Mouse (Mus musculus) B cell, adult 2 months (primary cell): Measurements from ENCODE around the gene Foxp4.

Experiments used
- DNase-seq, 2 experiments: peaks; one replicate each; pipeline ENCODE4 v3.0.0; 2022

Foxp4 gene

DNA sequence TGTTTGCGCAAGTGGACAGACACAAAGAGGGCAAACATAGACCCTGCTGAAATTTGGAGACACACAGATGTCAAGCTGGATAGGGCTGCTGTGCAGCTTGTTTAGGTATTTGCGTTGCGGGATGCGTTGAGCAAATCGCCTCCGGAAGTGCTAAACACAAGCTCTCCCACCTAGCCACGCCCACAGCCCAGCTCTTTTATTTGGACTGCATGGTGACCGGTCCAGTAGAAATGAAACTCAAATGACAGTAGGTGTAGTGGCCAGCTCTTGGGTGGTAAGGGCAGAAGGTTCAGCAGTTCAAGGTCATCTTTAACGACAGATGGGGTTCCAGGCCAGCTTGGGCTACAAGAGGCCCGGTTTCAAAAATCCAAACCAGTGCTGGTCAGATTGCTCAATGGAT, 1.5 kb upstream of the Foxp4 start:
- DNase-seq = no peak

DNA sequence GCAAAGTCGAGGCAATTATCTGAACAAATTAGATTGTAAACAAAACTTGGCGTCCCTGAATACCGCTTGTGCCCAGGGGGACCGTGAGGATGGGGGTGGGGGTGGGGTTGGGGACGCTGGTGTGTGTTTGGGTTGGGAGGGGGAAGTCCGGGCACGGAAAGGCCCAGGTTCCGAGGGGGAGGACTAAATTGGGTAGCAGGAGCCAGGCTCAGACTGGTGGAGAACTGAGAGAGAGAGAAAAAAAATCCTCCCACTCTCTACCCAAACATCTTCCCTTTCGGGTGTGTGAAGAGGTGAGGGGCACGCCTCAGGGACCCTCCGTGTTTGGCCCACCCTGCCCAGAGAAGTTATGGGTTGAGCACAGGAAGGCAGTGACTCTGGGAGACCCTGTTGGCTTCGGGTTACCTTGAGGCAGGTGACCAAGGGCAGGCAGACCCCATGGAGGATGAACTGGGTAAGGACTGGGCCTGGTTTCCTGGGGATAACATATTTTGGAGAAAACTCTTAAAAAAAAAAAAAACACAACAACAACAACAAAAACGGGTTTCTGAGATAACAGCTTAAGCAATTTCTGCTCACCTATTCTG, 988 bp upstream of the Foxp4 start:
- no peak for DNase-seq

DNA sequence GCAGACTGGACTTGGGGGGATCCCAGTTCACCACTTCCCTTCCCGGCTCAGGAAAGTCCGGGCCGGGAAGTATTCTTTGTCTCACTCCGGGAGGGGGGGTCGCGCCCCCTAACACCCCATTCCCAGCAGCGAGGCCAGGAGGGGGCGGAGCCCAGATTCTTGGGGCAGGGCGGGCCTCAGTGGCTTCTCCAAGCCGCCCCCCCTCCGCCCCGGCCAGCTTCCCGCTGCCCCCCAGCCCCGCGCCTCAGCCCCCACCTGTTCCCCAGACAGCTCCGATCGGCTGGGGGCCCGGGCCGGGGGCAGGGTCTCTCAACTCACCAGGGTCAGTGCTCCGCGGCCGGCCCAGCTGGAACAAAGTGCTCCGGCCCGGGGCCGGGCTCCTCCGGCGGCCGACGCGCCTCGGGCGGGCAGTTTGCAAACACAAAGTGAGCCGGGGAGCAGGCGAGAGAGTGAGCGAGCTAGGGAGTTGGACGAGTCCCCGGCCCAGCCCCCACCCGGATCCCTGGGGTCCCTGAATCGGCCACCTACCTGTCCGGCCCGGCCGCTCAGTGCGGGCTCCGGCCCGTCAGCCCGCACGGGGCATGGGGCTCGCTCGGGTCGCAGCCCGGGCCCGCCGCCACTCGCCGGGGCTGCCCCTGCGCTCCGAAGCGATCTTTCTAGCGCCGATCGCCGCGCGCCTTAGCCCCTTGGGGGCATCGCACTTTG, 615 bp downstream of the Foxp4 start:
- DNase-seq = peak; percentile 52 to 54

DNA sequence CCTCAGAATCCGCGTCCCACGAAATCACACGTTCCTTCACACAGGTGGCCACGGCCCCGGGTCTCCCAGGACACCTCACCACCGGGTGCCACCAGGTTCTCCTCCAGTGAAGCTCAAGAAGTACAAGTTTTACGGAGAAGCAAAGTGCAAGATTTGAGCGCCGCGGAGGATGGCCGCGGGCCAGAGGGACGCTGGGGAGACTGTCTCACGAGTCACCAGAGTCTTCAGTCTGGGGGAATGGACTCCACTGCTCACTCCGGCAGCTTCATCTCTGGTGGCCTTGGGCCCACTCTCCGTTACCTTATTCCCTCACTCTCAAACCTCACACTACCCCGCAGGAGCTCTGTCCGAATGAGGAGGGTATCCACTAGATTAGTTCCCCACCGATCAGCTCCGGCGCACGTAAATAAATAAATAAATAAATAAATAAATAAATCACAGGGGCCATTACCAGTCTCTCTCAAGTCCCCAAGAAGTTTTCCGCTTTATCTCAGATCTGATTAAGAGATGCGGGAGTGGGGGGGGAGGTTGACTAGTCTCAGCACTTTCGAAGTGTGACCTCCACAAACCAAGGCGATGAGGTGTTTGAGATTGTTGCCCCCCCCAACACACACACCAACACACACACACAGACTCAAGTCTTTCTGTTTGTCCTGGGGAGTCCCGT, 1.3 kb downstream of the Foxp4 start:
- DNase-seq = peak; percentile 42 to 52

DNA sequence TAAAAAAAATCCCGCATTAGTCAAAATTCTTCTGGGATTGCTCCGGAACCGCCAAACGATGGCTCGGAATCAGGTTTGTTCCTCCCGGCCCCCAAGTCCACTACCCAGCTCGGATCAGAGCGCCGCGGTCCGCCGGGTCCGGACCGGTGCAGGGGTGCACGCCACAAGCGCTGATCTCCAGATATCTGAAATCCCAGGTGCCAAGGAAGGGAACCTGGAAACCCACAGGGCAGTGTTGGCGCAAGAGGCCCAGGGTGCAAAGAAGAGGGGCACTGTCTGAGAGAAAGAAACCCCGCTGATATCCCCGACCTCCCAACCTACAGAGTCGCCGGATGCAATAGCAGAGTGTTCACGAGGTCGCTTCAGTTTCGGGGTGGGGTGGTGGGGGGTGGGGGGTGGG, 1.9 kb downstream of the Foxp4 start:
- DNase-seq = peak in 1 of 2 experiments; percentile 20

DNA sequence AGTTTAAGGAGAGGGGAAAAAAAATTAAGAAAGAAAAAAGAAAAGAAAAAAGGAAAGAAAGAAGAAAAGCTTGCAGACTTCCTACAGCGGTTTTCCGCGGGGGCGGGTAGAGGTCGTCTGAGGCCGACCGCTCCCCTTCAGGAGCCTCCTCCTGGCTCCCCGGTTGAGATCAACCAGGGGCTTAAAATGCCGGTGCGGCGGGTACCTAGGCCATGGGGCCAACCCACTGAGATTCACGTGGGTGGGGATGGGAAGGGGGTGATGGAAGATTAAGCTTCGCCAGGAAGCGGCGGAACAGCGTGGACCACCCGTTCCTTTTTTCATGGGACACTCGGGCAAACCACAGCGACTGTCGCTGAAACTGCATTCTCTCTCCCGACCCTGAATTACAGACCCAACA, 2.3 kb downstream of the Foxp4 start:
- peak; percentile 12 to 24 for DNase-seq

DNA sequence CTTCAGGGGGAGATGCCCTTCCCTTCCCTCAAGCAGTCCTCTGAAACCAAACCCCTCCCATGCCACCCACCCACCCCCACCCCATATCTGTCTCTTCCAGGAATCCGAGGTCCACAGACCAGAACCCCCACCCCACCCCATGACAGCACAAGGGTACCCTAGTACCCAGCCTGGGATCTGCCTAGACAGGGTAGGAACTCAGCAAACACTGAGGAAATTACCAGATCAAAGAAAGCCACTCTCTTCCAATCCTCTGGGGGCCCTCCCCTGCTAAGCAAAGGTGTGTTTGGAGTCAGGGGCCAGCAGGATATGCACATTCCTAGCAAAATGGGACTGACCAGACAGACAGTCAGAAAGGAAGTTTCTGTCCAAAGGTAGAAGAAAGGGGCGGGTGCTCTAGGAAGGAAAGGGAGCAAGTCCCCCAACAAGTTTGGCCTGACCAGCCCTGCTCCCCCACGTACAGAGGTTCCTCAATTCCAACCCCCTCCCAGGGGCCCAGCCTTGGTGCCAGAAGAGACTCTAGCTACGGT, 3.2 kb downstream of the Foxp4 start:
- peak; percentile 24 to 27 for DNase-seq

DNA sequence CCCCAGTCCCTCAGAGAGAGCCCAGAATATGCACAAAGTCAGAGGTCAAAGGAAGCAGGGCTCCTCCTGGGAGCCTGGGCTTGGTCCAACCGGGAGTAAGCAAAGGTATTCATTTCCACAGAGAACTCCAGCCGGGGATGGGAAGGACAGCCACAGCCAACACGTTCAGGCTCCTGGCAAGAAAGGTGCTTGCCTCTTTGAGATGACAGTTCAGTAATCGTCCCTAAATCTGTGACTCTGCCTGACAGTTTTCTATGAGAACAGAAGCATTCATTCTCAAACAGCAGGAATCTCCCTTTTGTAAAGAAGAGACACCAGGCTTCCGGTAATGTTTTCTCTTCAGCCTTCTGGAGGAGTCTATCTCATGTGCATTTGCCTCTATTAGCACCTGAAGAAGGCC, 4.6 kb downstream of the Foxp4 start:
- DNase-seq = no peak

DNA sequence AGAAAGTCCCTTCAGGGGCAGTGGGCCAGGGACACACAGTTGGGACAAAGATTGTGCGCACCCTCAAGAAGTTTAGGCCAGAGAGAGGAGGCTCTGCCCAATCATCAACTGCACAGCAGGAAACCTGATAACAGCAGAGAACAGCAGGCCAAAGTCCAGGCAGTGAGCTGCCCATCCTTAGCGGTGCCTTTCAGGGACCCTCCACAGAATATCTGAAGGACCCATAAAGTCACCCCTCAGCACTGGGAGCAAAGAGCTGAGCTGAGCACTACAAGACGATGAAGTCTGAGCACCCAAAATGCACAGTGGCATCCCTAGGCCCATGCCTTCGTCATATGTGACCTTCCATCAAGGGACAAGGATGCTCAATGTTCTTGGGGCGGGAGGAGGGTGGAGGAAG, 6.5 kb downstream of the Foxp4 start:
- DNase-seq = no peak

DNA sequence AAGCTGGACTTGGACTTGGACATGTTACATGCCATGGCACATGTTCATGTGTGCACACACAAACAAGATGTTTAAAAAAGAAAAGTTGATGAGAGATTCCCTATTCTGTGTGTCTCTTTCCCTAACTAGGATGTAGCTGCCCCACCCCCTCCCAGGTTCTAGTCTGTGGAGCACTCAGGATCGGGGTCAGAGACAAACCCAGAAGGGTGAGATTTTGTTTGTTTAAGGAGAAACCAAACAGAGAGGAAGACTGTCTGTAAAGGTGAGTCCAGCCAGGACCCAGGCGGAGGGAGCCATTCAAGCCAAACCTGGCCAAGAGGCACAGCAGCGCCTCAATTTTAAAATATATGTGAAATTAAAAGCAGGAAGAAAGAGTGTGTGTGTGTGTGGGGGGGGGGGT, 7.2 kb downstream of the Foxp4 start:
- DNase-seq = no peak

DNA sequence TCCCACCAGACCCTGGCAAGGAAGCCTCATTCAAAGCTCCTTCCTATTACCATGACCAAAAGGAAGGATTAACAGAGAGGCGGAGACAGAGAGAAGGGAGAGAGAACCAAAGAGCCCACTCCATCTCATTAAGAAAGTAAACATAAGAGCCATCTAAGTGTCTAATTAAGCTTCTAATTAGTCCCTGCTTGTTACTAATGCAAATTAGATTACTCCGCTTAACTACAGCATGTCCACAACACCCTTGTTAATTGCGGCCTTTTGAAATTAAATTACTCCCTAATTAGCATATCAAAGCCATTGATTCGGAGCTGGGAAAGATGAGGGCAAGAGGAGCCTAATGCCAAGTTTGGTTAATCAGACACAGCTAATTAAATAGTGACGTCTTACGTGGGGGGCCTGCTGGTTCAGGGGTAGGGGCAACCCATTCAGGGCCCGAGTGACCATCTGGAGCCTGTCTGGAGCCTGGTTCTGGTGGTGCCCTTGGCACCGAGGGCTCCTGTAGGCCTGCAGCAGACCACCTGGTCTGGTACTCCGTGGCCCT, 9.7 kb downstream of the Foxp4 start:
- DNase-seq = no peak

DNA sequence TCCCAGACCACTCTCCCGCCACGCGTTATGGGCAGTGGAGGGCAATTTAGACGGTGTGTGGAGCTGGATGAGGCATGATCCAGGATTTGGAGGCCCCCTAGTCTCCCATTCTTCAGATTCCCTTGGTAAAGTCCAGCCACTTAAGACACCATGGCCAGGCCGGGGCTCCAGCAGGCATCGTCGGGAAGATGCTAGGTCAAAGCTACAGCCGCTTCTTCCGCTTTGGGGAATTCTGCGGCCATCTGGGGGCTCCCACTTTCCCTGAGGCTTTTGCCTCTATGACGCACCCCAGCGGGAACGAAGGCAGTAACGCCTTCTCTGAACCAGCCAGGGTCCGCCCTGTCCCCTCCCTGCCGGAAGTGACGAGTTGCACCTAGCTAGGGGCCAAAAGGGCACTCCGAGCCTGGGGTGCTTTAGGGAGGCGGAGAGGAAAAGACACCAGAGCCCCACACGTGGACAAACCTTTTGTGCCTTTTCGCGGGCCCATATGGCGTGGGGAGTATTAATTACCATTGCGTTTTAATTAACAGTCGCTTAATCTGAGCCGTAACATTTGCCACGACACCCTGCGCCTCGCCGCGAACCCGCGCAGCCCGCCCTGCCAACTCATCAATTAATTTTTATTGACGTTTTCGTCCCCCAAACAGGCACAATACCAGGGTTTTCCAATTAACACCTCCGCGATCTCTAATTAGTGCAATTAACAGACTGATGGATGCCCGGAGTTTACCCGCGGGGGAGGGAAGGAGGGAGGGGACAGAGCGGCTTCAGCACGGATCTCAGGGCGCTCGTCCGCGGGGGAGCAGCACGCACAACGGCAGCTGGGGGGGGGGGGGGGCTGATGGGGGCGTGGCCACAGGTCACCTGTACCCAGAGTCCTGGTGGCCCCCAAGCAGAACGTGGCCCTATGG, 15.1 kb downstream of the Foxp4 start:
- DNase-seq = peak; percentile 79 to 80

DNA sequence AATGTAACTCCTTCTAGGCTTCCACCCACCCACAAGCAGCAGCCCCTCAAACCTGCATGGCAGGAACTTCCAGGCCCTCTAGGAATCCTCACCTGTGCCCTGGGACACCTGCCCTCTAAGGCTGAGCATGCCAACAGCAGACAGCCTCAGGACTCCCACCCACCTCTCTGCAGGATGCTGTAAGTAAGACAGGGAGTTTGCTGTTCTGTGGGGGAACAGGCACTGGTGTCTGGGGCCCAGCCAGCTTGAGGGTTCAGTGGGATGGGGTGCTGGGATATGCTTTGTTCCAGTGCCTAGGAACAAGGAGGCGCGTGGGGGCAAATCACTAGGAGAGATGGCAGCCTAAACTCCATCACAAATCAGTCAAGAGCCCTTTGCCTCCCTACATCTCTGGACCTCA, 16.4 kb downstream of the Foxp4 start:
- DNase-seq = no peak

DNA sequence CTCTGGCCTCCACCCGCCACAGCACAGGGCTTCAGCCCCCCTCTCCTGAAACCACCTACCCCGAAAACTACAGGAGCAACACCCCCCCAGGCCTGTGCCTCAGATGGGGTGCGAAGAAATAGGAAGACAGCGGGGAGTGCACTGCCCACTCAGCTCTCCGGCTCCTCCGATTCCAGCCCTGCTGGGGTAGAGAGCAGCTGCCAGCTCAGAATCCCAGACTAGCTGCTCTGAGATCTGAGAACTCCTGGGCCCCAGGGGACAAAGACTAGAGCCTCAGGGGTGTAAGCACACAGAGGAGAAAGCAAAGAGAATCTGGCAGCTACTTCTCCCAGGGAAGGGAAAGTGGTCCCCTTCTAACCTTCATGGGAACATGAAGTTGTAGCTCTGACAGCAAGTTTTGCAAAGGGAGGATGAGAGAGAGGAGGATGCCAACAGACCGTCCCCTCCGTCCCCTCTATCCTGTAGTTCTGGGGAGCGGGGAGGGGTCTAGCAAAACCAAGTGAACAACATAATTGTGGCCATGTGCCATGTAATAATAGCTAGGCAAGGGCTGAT, 17.0 kb downstream of the Foxp4 start:
- DNase-seq = no peak

DNA sequence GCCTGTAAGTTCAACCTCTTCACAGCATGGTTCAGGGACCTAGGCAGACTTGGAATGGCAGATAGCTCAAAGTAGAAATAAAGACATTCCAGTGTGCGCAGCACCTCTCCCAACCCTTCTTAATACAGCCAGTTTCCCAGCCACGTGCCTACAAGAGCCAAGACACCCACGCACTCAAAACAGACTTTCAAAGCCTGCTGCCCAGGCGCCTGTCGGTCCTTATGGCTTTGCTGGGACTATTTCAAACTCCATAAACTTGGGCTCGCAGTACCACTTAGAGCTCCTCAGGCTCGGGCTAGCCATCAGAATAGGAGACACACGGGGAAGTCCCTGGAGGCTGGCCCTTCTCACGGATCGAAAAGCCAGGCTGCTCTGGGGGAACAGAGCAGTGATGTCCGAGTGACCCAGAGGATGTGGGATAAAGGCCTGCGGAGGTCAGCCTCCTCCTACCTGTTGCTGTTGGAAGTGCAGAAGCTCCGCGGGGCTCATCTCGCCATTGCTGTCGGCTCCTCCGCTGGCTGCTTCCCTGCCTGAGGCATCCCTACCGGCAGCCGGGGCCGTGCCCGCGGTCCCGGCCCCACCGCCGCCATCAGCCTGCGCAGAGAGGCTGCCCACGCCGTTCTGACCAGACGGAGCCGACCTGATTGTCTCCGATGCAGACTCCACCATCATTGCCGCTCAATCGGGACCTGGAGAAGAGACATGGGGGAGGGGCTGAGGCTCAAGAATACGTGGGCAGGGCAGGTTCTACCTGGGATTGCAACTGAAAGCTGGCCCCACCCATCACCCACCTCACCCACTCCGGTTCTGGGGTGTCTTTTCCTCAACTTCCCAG, 20.4 kb downstream of the Foxp4 start:
- DNase-seq = no peak

DNA sequence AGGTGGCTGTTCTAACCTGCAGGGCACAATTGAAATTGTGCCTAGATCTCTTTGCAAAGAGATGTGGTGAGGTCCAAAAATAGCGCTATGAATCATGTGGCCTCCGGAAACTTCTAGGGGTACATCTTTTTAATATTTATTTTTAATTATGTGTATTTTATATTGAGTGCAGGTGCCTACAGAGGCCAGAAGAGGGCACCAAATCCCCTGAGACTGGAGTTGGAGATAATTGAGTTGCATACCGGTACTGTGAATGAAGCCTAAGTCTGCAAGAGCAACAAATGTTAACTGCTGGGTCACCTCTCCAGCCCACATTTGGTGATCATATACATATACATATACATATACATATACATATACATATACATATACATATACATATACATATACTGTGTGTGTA, 22.7 kb downstream of the Foxp4 start:
- peak; percentile 64 to 67 for DNase-seq

DNA sequence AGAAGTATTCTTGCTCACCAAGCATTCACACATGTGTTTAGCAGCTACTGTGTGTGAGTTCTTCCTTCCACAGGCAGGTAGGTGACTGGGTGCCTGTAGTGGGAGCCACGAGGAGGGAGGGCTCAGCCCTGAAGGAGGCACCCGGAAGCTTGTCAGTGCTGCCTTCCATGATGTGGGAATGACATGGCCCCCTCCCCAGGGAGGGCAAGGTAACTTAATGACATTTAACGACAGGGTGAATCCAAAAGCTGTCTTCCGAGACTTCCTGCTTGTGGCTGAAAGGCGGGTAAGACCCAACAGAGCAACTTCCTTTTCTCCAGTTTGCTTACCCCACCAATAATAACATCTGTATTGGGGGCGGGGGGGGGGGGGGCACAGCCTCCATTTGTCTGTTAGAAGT, 23.7 kb downstream of the Foxp4 start:
- DNase-seq = peak; percentile 31 to 41

DNA sequence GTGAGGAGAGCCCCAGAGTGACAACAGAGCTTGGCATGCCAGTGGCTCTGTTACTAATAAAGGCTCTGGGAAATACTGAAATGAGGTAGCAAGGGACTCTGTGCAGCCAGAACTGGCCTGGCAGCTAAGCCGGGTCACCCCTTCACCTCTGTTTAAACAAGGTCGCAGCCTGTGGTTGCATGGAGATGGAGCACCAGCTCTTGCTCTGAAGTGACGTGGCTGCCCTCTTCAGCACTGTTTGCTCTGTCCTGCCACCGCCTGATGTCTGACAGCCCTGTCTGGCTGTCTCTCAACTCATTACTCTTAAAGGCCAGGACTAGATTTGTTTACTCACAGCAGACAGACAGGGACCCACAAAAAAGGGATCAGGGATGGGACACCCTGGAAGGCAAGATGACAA, 25.3 kb downstream of the Foxp4 start:
- DNase-seq = no peak

DNA sequence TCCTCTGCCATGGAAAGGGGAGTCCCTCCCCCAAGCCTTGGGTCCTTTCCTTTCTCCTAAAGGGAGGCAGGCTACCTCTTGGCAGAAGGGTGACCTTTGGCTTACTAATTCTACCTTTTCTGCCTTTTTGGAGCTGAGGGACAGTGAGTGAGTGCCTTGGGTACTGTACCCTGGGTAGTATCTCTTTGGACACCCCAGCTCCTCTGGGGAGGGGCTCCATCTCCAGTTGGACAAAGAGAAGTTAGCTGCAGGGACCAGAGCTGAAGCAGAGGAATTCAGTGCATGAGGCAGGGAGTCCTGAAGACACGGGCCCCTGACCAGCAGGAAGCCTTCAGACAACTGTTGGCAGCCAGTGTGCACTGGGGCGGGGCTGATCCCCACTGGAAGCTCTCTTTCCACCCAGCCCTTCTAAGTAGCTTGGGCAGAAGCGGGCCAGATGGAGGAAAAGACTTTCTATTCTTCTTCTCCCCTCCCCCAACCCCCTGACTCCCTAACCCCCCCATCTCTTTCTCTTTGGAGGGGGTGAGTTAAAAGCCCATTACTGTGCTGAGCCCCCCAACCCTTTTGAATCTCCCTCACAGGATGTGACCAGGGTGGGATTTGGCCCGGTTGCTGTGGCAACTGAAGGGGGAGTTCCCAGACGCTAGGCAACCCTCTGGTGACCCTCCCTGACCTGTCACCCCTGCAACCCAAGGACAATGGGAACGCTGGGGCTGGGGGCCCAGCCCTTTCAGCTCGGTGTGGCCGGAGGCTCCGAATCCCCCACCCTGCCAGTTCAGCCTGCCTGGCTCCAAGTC, 26.3 kb downstream of the Foxp4 start:
- DNase-seq = no peak

DNA sequence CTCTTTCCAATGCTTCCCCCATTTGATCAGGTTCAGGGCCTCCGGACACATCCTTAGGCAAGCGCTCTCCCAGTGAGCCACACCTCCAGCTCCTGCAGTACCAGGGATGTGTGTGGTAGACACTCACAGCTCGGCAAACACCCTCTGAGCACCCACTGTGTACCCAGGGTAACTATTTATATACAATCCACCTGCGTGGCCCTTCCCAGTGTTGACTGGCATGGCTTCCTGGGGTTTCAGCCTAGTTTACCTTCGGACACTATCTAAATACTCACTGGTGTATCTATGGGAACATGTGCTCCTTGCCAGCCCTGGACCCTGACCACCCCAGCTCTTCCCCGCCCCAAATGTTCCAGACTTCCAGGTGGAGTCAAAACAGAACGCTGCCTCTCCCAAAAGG, 34.7 kb downstream of the Foxp4 start:
- DNase-seq = no peak

DNA sequence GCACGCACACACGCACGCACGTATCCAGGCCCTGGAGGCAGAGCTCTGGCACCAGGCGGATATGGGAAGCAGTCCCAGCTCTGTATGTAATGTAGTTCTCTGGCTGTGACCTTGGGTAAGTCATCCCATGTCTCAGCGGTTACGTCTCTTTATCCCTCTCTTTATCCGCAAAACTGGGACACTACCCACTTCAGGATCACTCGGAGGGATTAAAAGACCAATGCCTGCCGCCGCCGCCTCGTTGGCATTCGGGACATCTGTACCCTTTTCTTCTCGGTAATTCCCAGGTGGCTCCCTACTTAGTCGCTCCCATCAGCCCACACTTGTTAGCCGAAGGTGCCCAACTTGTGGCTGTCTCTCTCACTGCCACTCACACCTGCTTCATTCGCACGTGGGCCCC, 35.2 kb downstream of the Foxp4 start:
- no peak for DNase-seq
